ENCODE assay signal across 3 mouse cellular contexts in genomic region chr14:45483361-45483760, GRCm38 (mm10). TPM values are rescaled to one million over a fixed set of nuclear protein-coding genes. Genes with fewer than 3 reads are reported as not detected.
"Had no signal": no experiment of that assay in that cellular context is flagged by ENCODE, and none has a peak within 500 bp of the region (broad histone marks: within the 10 kb centered on the region; RNA-seq: fewer than 3 reads in every experiment).

No protein-coding gene starts in this region.

RNA-seq across cellular contexts. Expression of gene Fermt2, which starts 46.6 kb away (rescaled TPM):
- total RNA-seq: common myeloid progenitor, adult 5-6 weeks; granulocyte monocyte progenitor cell, adult 5-6 weeks had no signal
- polyA plus RNA-seq: erythroblast, embryonic 14.5 days had no signal
